Mouse (Mus musculus) MEL (cell line): ENCODE data around the gene Gm44973. TPM values are rescaled to one million over a fixed set of nuclear protein-coding genes. Genes with fewer than 3 reads are reported as not detected.
A peak's percentile ranks its signal among the peaks of the same experiment; 100 is the strongest.

Experiments used
- DNase-seq: peaks from one replicate; pipeline ENCODE4 v3.0.0; 2011; ENCODE audit warnings: low read depth, low spot score
- H3K27ac ChIP-seq: 2 replicates; pipeline ENCODE4 v1.5.1; 2012; ENCODE audit warnings: low read depth, mild to moderate bottlenecking, control low read depth, low read length, moderate library complexity; ENCODE audit not compliant: control insufficient read depth
- H3K27me3 ChIP-seq, 2 experiments: fragments of 150-350 bp in 1 of 2; sonication (generic) in 1 of 2; 2 replicates each; pipeline ENCODE4 v1.6.1; 2012; ENCODE audit warnings: low read length in 2 of 2, mild to moderate bottlenecking in 2 of 2, improper control_type of control experiment in 1 of 2, moderate library complexity in 1 of 2; ENCODE audit not compliant: insufficient read depth in 2 of 2, control insufficient read depth in 1 of 2
- H3K36me3 ChIP-seq, 2 experiments: 2 replicates each; pipeline ENCODE4 v1.6.1; 2012 to 2014; ENCODE audit warnings: low read length in 2 of 2, improper control_type of control experiment in 1 of 2, inconsistent platforms in 1 of 2, mild to moderate bottlenecking in 1 of 2; ENCODE audit not compliant: insufficient read depth in 2 of 2, control insufficient read depth in 1 of 2
- H3K4me1 ChIP-seq, 2 experiments: fragments of 150-350 bp in 1 of 2; sonication (generic) in 1 of 2; 2 replicates each; pipeline ENCODE4 v1.6.1; 2012; ENCODE audit warnings: low read length in 2 of 2, improper control_type of control experiment in 1 of 2, mild to moderate bottlenecking in 1 of 2; ENCODE audit not compliant: insufficient read depth in 2 of 2, control insufficient read depth in 1 of 2
- H3K4me3 ChIP-seq, 2 experiments: fragments of 150-350 bp in 1 of 2; sonication (generic) in 1 of 2; 2 replicates each; pipeline ENCODE4 v1.5.1; 2012; ENCODE audit warnings: low read depth in 2 of 2, low read length in 2 of 2, mild to moderate bottlenecking in 2 of 2, moderate library complexity in 2 of 2, control low read depth in 1 of 2, improper control_type of control experiment in 1 of 2; ENCODE audit not compliant: control insufficient read depth in 1 of 2, insufficient read depth in 1 of 2
- H3K79me2 ChIP-seq: 2 replicates; pipeline ENCODE4 v1.6.1; 2012; ENCODE audit warnings: mild to moderate bottlenecking, low read length, moderate library complexity; ENCODE audit not compliant: control insufficient read depth, poor library complexity, insufficient read depth
- H3K9ac ChIP-seq: 2 replicates; pipeline ENCODE4 v1.6.1; 2012; ENCODE audit warnings: low read depth, mild to moderate bottlenecking, control low read depth, low read length, moderate library complexity; ENCODE audit not compliant: control insufficient read depth, poor library complexity, severe bottlenecking
- H3K9me3 ChIP-seq: fragments of 150-350 bp; sonication (generic); replicated peaks from 2 replicates; pipeline ENCODE4 v1.6.1; 2012; ENCODE audit warnings: mild to moderate bottlenecking, low read length, improper control_type of control experiment, moderate library complexity; ENCODE audit not compliant: insufficient read depth
- BHLHE40 ChIP-seq: IDR thresholded peaks from 2 replicates; pipeline ENCODE4 v1.6.1; 2012; ENCODE audit warnings: low read depth, mild to moderate bottlenecking, inconsistent platforms, low read length, improper control_type of control experiment, borderline replicate concordance
- CHD1 ChIP-seq: IDR thresholded peaks from 2 replicates; pipeline ENCODE4 v1.6.1; 2012; ENCODE audit warnings: low read depth, mild to moderate bottlenecking, inconsistent platforms, low read length, improper control_type of control experiment
- ETS1 ChIP-seq: IDR thresholded peaks from 2 replicates; pipeline ENCODE4 v1.6.1; 2012; ENCODE audit warnings: low read depth, mild to moderate bottlenecking, inconsistent platforms, low read length, improper control_type of control experiment, moderate library complexity
- GABPA ChIP-seq: IDR thresholded peaks from 2 replicates; pipeline ENCODE4 v1.6.1; 2012; ENCODE audit warnings: low read depth, mild to moderate bottlenecking, inconsistent platforms, low read length, improper control_type of control experiment, moderate library complexity
- GATA1 ChIP-seq: IDR thresholded peaks from 2 replicates; pipeline ENCODE4 v1.6.1; 2011; ENCODE audit warnings: low read depth, low read length, improper control_type of control experiment
- HCFC1 ChIP-seq: IDR thresholded peaks from 2 replicates; pipeline ENCODE4 v1.6.1; 2012; ENCODE audit warnings: low read depth, mild to moderate bottlenecking, inconsistent platforms, low read length, improper control_type of control experiment, moderate library complexity
- JUND ChIP-seq: IDR thresholded peaks from 2 replicates; pipeline ENCODE4 v1.6.1; 2011; ENCODE audit warnings: low read depth, mild to moderate bottlenecking, improper control_type of control experiment, low read length
- KAT2A ChIP-seq: conservative IDR thresholded peaks from 2 replicates; pipeline ENCODE4 v1.6.1; 2012; ENCODE audit warnings: low read depth, low read length, improper control_type of control experiment, inconsistent platforms
- MAX ChIP-seq: IDR thresholded peaks from 2 replicates; pipeline ENCODE4 v1.6.1; 2011; ENCODE audit warnings: low read length, improper control_type of control experiment
- MAZ ChIP-seq: IDR thresholded peaks from 2 replicates; pipeline ENCODE4 v1.6.1; 2012; ENCODE audit warnings: low read depth, mild to moderate bottlenecking, inconsistent platforms, low read length, improper control_type of control experiment
- MYB ChIP-seq: IDR thresholded peaks from 2 replicates; pipeline ENCODE4 v1.6.1; 2011; ENCODE audit warnings: mild to moderate bottlenecking, low read depth, low read length, improper control_type of control experiment
- MYC ChIP-seq: IDR thresholded peaks from 2 replicates; pipeline ENCODE4 v1.6.1; 2011; ENCODE audit warnings: low read depth, mild to moderate bottlenecking, low read length, improper control_type of control experiment, moderate library complexity
- NELFE ChIP-seq: IDR thresholded peaks from 2 replicates; pipeline ENCODE4 v1.6.1; 2011; ENCODE audit warnings: low read depth, low read length, improper control_type of control experiment
- NRF1 ChIP-seq: IDR thresholded peaks from 2 replicates; pipeline ENCODE4 v1.6.1; 2014; ENCODE audit warnings: low read depth, mild to moderate bottlenecking, inconsistent platforms, low read length, improper control_type of control experiment, moderate library complexity; ENCODE audit not compliant: poor library complexity, insufficient read depth, severe bottlenecking
- POLR2A ChIP-seq, 2 experiments: IDR thresholded peaks; 2 replicates each; pipeline ENCODE4 v1.6.1; 2011 to 2012; ENCODE audit warnings: low read length in 2 of 2, mild to moderate bottlenecking in 2 of 2, control low read depth in 1 of 2, improper control_type of control experiment in 1 of 2, low read depth in 1 of 2, moderate library complexity in 1 of 2; ENCODE audit not compliant: control insufficient read depth in 1 of 2, insufficient read depth in 1 of 2, poor library complexity in 1 of 2
- POLR2AphosphoS2 ChIP-seq: IDR thresholded peaks from 2 replicates; pipeline ENCODE4 v1.6.1; 2011; ENCODE audit warnings: low read length, improper control_type of control experiment
- SIN3A ChIP-seq: IDR thresholded peaks from 2 replicates; pipeline ENCODE4 v1.6.1; 2012; ENCODE audit warnings: low read length, improper control_type of control experiment, inconsistent platforms
- SMC3 ChIP-seq: IDR thresholded peaks from 2 replicates; pipeline ENCODE4 v1.6.1; 2011; ENCODE audit warnings: low read depth, low read length, improper control_type of control experiment
- TBP ChIP-seq: IDR thresholded peaks from 2 replicates; pipeline ENCODE4 v1.8.0; 2011; ENCODE audit warnings: low read depth, low read length, improper control_type of control experiment
- UBTF ChIP-seq: IDR thresholded peaks from 2 replicates; pipeline ENCODE4 v1.6.1; 2012; ENCODE audit warnings: low read depth, mild to moderate bottlenecking, inconsistent platforms, low read length, improper control_type of control experiment, moderate library complexity, borderline replicate concordance; ENCODE audit not compliant: insufficient read depth
- USF1 ChIP-seq: IDR thresholded peaks from 2 replicates; pipeline ENCODE4 v1.6.1; 2014; ENCODE audit warnings: low read depth, mild to moderate bottlenecking, inconsistent platforms, low read length, improper control_type of control experiment, moderate library complexity
- ZC3H11A ChIP-seq: IDR thresholded peaks from 2 replicates; pipeline ENCODE4 v1.6.1; 2012; ENCODE audit warnings: low read depth, mild to moderate bottlenecking, inconsistent platforms, low read length, improper control_type of control experiment
- ZMIZ1 ChIP-seq: IDR thresholded peaks from 2 replicates; pipeline ENCODE4 v1.6.1; 2012; ENCODE audit warnings: low read depth, mild to moderate bottlenecking, inconsistent platforms, low read length, improper control_type of control experiment, moderate library complexity
- polyA plus RNA-seq, 2 experiments: library from polyadenylated mRNA; stranded (reverse) in 1 of 2; unstranded in 1 of 2; fragments of >175 nt in 1 of 2; fragments of >200 nt in 1 of 2; gene quantifications; 2 replicates each; pipeline versions ENCODE4 v1.2.1 to v1.2.4; 2012; ENCODE audit warnings: low replicate concordance in 2 of 2, low read depth in 1 of 2; ENCODE audit not compliant: insufficient read length in 2 of 2, insufficient read depth in 1 of 2, missing spikeins in 1 of 2
- total RNA-seq: library from RNA; depleted of rRNA; stranded (reverse); fragments of 300-350 nt; gene quantifications from 2 replicates; pipeline ENCODE4 v1.2.3, GENCODE M21; 2012

The Gm44973 gene
- total and polyA plus RNA-seq, 3 experiments = 7.9 TPM; not detected in 2

DNA sequence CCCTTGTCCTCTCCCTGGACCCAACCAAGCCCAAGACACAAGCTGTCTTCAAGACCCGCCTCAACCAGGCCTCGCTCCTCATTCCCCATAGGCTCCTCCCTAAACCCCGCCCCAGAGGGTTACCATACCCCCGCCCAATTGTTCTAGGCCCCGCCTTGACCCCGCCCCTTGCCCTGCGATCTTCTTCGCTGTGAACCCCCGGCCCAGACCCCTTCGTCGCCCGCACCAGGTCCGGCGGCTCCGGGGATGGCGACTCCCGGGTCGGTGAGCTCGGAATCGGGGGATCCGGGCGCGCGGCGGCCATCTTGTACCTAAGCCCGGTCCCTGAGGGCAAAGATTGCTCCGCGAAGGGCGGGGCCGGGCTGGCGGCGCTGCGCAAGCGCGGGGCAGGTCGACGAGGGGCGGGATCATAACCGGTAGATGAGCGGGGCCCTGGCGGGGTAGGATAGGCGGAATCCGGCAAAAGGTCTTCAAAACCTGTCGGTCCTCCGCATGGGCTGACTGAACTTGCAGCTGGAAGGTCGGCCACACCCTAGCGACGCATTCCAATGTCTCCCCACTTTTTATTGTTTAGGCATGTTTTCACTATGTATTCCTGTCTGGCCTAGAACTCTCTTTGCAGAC lies 22.9 kb downstream of the Gm44973 start, which contains the start of gene Zfp784:
Gene Zfp784 (minus strand): TSS at position 338 of the 624 bp plus-strand sequence.
- DNase-seq = peak; percentile 95
- Histone ChIP-seq H3K27ac (peak within 1 kb of the TSS; percentile 91), H3K9ac (peak within 1 kb of the TSS; percentile 91), H3K4me3 (peak within 1 kb of the TSS; percentile 93), H3K4me1 (peaks cover 0 to 5% of the 10 kb centered on the region in 2 experiments; a peak in 2 of 4 replicates), H3K79me2 (no peaks in the 10 kb centered on the region; the same call in 1 of the 2 replicates), H3K36me3 (no peaks in the 10 kb centered on the region; a peak in 2 of 4 replicates), H3K27me3 (no peaks in the 10 kb centered on the region), H3K9me3 (no peaks in the 10 kb centered on the region)
- TF ChIP-seq USF1 (0 out of 2 replicates have a peak, but pooled peaks have one; percentile 4), NELFE (peak; percentile 74), TBP (peak; percentile 62; the same call in 1 of the 2 replicates), POLR2A (IDR thresholded peaks at IDR 0.05; ENCODE audit: control insufficient read depth in 1 of 2, insufficient read depth in 1 of 2, low read depth in 1 of 2, low read length in 2 of 2, poor library complexity in 1 of 2) (peak; percentile 74 to 79), ZMIZ1 (peak; percentile 89; the same call in 1 of the 2 replicates), HCFC1 (peak; percentile 73; the same call in 1 of the 2 replicates), GABPA (no peak), JUND (no peak), NRF1 (peak; percentile 96), MYB (no peak), POLR2AphosphoS2 (peak; percentile 39; the same call in 1 of the 2 replicates), SMC3 (no peak), ZC3H11A (no peak), UBTF (no peak), MYC (no peak), GATA1 (no peak), MAX (no peak), CHD1 (no peak), BHLHE40 (no peak), MAZ (peak; percentile 78; the same call in 1 of the 2 replicates), KAT2A (peak; percentile 6; the same call in 1 of the 2 replicates), ETS1 (peak; percentile 9; the same call in 1 of the 2 replicates), SIN3A (peak; percentile 58; the same call in 1 of the 2 replicates)
